Mouse (Mus musculus) kidney, adult 2 months (tissue): ENCODE measurements around the gene Pink1. TPM values are rescaled to one million over a fixed set of nuclear protein-coding genes. Genes with fewer than 3 reads are reported as not detected.

ENCODE experiments used
- DNase-seq: peaks from one replicate; pipeline ENCODE4 v3.0.0; 2021
- H3K27ac ChIP-seq: fragments of 200-500 bp; 2 replicates; pipeline ENCODE4 v1.5.1; 2012; ENCODE audit warnings: low read depth, low read length, control low read depth, inconsistent platforms; ENCODE audit not compliant: insufficient read depth
- H3K27me3 ChIP-seq: fragments of 200-500 bp; replicated peaks from 2 replicates; pipeline ENCODE4 v1.6.1; 2012; ENCODE audit warnings: mild to moderate bottlenecking, moderate library complexity, low read length, inconsistent platforms; ENCODE audit not compliant: control insufficient read depth, insufficient read depth
- H3K36me3 ChIP-seq: fragments of 200-500 bp; 2 replicates; pipeline ENCODE4 v1.6.1; 2012; ENCODE audit warnings: mild to moderate bottlenecking, moderate library complexity, low read length, inconsistent platforms; ENCODE audit not compliant: control insufficient read depth, insufficient read depth
- H3K4me1 ChIP-seq: fragments of 200-500 bp; 2 replicates; pipeline ENCODE4 v1.6.1; 2011; ENCODE audit warnings: low read length; ENCODE audit not compliant: control insufficient read depth, insufficient read depth
- H3K4me3 ChIP-seq: fragments of 200-500 bp; 2 replicates; pipeline ENCODE4 v1.5.1; 2011; ENCODE audit warnings: mild to moderate bottlenecking, low read depth, low read length, control low read depth; ENCODE audit not compliant: insufficient read depth
- CTCF ChIP-seq: fragments of 200-500 bp; conservative IDR thresholded peaks from 2 replicates; pipeline ENCODE4 v1.5.1; 2011; ENCODE audit warnings: low read depth, mild to moderate bottlenecking, control low read depth, low read length, moderate library complexity, mixed read lengths; ENCODE audit not compliant: insufficient read depth, insufficient read length
- POLR2A ChIP-seq: fragments of 200-500 bp; IDR thresholded peaks from one replicate; pipeline ENCODE4 v1.6.1; 2011; ENCODE audit warnings: low read depth, low read length, control low read depth
- WGBS: fragments of 180-500 bp; shearing (Covaris S2); methylation state at CpG from one replicate; pipeline ENCODE4 v1.1.7; 2018; 5-methylcytosine and 5-hydroxymethylcytosine counted together
- polyA plus RNA-seq: library from polyadenylated mRNA; depleted of rRNA; stranded (reverse); fragments of >200 nt; gene quantifications from 2 replicates; pipeline ENCODE4 v1.2.3, GENCODE M21; 2012

Gene Pink1
- polyA plus RNA-seq, 1 experiment = 226 TPM

DNA sequence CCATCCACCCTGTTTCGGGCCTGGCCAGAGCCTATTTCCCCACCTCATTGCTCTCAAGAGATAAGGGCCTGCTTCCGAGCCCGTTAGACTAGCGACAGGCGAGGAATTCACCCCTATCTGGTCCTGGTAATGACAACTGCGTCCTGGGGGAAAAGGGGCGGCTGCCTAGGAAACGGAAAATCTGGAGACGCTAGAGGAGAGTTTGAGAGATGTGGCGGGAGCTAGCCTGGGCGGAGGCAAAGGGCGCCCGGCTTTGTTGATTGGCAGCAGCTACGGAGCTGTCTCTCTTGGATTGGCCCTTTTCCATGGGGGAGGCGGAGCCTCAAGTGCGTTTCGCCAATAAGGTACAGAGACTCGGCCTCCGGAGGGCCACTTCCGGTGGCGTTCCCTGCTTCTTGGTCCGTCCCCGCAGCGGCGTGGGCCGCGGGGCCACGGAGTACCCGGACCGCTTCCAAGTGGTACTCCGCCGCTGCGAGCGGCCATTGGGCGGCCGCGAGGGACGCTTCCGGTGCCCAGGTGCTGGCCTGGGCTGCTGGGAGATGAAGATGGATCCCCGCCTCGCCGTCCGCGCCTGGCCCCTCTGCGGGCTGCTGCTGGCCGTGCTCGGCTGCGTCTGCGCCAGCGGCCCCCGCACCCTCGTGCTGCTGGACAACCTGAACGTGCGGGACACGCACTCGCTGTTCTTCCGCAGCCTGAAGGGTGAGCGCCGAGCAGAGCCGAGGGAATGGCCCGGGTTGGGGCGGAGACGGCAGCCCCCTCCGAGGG is 21.6 kb downstream of the Pink1 start, which contains the start of gene Ddost:
TSS of gene Ddost (plus strand) at position 391 of the 765 bp plus-strand sequence.
- peak; percentile 100 for DNase-seq
- H3K4me3 ChIP-seq = peak within 1 kb of the TSS; percentile 95
- no peaks in the 10 kb centered on the region for H3K27me3 ChIP-seq
- no peak within 1 kb of the TSS for H3K27ac ChIP-seq
- WGBS = under 1% methylated on average over 64 of the region's 64 CpGs
- H3K36me3 ChIP-seq = no peaks in the 10 kb centered on the region
- no peak for TF ChIP-seq POLR2A
- no peak for TF ChIP-seq CTCF
- peaks cover 4% of the 10 kb centered on the region for H3K4me1 ChIP-seq

DNA sequence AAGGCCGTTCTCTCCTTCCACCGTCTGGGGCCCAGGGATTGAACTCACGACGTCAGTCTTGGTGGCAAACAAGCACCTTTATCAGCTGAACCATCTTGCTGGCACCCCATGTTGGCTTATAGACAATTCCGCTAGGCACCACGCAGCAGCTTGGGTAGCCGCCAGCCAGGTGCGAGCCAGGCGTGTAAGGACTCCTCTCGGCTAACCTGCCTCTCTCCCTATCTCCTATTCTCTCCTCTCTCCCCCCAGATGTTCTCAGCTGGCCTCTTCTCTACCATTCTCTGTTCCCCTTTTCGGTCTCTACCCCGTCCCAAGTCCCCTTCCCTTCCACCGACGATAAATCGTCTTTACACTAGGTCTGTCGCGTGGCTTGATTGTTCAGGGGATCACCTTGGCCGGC is 22.4 kb downstream of the Pink1 start:
- no peak for TF ChIP-seq CTCF
- no peak for TF ChIP-seq POLR2A
- Histone ChIP-seq H3K4me3 (no peak overlapping the region), H3K4me1 (peaks cover 4% of the 10 kb centered on the region), H3K27me3 (no peaks in the 10 kb centered on the region), H3K27ac (no peak overlapping the region), H3K36me3 (no peaks in the 10 kb centered on the region)
- DNase-seq = no peak
- 13% methylated on average over 18 of the region's 18 CpGs for WGBS

DNA sequence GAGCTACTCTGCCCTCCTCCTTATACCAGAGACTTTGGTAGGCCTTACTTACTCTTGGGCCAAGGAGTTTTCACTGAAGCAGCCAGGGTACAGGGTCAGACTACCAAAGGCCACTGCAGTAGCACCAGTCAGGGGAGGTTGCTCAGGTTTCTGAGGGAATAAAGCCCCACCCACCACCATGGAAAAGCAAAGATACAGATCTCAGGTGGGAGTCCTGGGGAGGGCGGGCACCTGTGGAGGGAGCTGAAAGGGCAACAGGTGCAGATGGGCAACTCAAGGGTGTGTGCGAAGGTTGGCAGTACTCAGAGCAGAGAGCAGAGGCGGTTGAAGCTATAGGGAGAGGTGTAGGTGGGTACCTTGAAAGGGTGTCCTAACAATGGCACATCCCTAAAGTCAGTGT is 23.1 kb downstream of the Pink1 start:
- DNase-seq = no peak
- Histone ChIP-seq H3K4me1 (peaks cover 4% of the 10 kb centered on the region), H3K36me3 (no peaks in the 10 kb centered on the region), H3K4me3 (no peak overlapping the region), H3K27me3 (no peaks in the 10 kb centered on the region), H3K27ac (no peak overlapping the region)
- TF ChIP-seq POLR2A = no peak
- no peak for TF ChIP-seq CTCF
- 94% methylated on average over 3 of the region's 3 CpGs for WGBS

DNA sequence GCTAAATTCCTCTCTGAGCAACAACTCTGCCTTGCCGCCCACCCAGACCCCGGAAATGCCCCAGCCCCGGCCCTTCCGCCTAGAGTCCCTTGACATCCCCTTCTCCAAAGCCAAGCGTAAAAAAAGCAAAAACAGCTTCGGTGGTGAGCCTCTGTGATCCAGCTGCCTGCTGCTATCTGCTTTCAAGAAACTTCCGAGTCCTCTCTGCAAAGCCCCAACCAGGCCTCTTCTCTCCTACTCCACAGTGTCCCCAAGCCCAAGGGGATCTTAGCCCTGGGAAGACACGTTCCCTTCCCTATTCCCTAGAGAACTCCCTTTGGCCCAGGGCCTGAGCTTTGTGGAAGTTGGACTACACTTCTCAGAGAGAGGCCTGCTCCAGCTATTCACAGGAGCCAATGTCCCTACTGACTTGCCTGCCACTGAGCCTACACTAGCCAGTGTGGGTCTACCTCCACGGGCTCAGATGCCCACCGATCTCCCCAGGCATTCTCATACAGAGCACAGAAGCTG is 24.8 kb downstream of the Pink1 start:
- Histone ChIP-seq H3K27me3 (no peaks in the 10 kb centered on the region), H3K4me3 (no peak overlapping the region), H3K36me3 (no peaks in the 10 kb centered on the region), H3K4me1 (peaks cover 4% of the 10 kb centered on the region), H3K27ac (no peak overlapping the region)
- TF ChIP-seq CTCF = no peak
- 85% methylated on average over 10 of the region's 10 CpGs for WGBS
- no peak for DNase-seq

DNA sequence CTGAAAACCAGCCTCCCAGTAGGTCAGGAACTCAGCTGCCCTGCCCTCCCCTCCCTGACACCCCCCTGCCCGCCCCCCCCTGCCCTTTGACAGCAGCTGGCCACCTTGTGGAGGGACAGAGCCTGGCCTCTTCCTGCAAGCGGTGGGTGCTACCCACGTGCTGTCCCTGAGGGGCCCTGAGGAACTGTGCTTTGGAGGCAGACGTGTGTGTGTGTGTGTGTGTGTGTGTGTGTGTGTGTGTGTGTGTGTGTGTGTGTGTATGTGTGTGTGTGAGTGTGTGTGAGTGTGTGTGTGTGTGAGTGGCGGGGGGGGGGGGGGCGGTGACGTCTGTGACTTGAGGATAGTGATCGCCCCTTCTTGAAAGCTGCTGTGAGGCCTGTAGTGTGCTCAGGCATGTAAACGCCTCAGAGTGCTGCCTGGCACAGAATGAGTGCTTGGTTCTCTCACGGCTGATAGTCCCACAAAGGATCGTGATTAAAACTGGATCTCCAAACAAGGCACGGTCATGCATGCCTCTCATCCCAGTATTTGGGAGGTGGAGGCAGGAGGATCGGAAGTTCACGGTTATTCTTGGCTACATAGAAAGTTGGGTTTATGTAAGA is 32.1 kb downstream of the Pink1 start:
- 60% methylated on average over 10 of the region's 14 CpGs for WGBS
- TF ChIP-seq CTCF (no peak), POLR2A (no peak)
- H3K4me3 ChIP-seq = no peak overlapping the region
- no peak for DNase-seq
- H3K36me3 ChIP-seq = no peaks in the 10 kb centered on the region
- H3K27me3 ChIP-seq = no peaks in the 10 kb centered on the region
- no peak overlapping the region for H3K27ac ChIP-seq
- no peaks in the 10 kb centered on the region for H3K4me1 ChIP-seq

DNA sequence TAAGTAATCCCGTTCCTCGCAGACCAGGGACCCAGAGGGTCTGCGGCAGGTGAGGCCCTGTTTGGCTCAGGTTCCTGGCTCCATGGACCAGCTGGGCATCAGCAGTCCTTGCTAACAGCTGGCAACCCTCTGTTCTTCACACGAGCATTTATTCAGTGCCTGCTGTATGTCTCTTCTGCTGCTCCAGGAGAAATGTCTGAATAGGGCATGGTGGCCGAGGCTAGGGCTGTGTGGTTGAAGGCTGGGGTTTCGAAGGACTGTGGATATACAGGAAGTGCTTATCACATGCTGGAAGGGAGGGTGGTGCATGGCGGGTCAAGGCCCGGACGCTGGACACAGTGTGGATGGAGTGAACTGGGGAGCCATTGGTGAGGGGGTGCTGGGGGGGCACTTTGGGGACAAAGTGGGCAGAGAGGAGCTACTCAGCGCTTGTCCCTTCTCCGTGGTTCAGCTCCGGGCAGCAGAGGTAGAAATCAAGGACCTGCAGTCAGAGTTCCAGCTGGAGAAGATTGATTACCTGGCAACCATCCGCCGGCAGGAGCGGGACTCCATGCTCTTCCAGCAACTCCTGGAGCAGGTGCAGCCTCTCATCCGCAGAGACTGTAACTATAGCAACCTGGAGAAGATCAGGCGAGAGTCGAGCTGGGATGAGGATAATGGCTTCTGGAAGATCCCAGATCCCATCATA is 32.7 kb downstream of the Pink1 start:
- 70% methylated on average over 18 of the region's 18 CpGs for WGBS
- DNase-seq = no peak
- Histone ChIP-seq H3K27me3 (no peaks in the 10 kb centered on the region), H3K4me1 (no peaks in the 10 kb centered on the region), H3K27ac (no peak overlapping the region), H3K36me3 (no peaks in the 10 kb centered on the region), H3K4me3 (no peak overlapping the region)
- TF ChIP-seq CTCF (no peak), POLR2A (no peak)

DNA sequence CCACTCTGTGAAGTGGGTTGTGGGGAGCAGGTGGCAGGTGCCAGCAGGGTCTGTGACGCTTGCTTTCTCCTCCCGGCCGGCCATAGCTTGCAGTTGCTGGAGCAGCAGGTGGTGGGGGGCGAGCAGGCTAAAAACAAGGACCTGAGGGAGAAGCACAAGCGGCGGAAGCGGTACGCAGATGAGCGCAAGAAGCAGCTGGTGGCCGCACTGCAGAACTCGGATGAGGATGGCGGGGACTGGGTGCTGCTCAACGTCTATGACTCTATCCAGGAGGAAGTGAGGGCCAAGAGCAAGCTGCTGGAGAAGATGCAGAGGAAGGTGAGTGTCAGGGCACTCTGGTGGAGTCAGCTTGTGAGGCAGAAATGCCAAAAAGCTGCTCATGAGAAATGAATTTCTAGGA is 34.1 kb downstream of the Pink1 start:
- WGBS = 87% methylated on average over 13 of the region's 13 CpGs
- H3K36me3 ChIP-seq = no peaks in the 10 kb centered on the region
- no peak overlapping the region for H3K4me3 ChIP-seq
- no peak for DNase-seq
- no peak overlapping the region for H3K27ac ChIP-seq
- TF ChIP-seq CTCF (no peak), POLR2A (no peak)
- H3K4me1 ChIP-seq = no peaks in the 10 kb centered on the region
- no peaks in the 10 kb centered on the region for H3K27me3 ChIP-seq
